Mouse (Mus musculus) monocyte, adult 5-6 weeks (primary cell): ENCODE results near the gene Actn3. TPM values are rescaled to one million over a fixed set of nuclear protein-coding genes. Genes with fewer than 3 reads are reported as not detected.
"Not testable (repeated sequence)": the region's sequence is repeated elsewhere in the genome, so short reads cannot be mapped to it uniquely, and the experiment has no call there.

Experiments used
- ATAC-seq: fragments of 153-309, 156-312 bp; replicated peaks from 2 replicates; pipeline ENCODE4 v1.8.0; 2017; ENCODE audit warnings: mild to moderate bottlenecking; ENCODE audit not compliant: low TSS enrichment, insufficient number of reproducible peaks, severe bottlenecking, poor library complexity, low FRiP score
- total RNA-seq: library from RNA; stranded (forward); fragments of 200-1000, 200-491, 200-594 nt; gene quantifications from 3 replicates; pipeline ENCODE4 v1.2.3, GENCODE M21; 2017

The Actn3 gene
- total RNA-seq, 1 experiment from 2014 or later = 0.10 TPM

DNA sequence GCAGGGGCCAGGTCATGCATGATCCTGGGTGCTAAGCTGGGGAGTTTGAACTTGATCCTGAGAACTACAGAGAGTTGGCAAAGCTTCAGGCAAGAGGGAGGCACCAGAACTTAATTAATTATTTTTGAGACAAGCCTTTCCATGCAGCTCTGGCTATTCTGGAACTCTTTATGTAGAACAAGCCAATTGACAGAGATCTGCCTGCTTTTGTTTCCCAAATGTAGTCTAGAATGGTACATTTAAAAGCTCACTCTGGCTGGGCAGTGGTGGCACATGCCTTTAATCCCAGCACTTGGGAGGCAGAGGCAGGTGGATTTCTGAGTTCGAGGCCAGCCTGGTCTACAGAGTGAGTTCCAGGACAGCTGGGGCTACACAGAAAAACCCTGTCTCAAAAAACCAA lies 3.1 kb downstream of the Actn3 start:
- not testable (repeated sequence) for ATAC-seq

DNA sequence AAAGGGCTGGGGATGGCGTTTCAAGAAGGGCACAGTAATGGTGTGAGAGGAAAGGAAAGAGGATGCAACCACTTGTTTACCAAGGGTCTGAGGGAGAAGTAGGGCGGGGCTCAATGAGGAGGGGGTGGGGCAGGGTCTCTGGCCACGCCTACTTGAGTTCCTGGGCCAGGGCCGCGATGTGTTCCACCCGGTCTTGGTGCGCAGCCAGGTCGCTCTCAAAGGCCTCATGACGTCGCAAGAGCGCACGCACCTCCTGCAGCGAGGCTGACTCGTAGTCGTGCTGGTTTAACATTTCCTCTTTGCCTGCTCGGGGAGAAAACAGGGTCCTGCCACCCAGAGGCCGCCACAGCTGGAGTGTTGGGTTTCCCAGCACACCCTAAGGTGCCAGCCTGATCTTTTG lies 12.6 kb downstream of the Actn3 start:
- no peak for ATAC-seq

DNA sequence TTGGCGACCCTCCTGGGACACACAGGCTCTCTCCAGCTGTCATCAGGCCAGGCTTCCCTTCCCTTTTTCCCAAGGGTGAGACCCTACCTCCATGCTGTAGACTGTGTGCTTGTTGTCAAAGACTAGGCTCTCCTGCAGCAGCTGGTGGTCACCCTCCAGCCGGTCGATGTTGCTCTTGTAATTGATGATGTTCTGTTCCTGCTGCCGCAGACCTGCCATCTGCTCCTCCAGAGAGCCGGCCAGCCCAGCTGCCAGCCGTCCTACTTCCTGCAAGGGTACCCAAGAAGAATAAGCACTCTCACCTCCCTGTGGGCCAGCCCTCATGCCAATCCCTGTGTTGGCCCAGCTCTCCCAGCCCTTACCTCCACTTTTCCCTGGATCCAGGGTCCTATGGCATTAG lies 14.7 kb downstream of the Actn3 start:
- no peak for ATAC-seq

DNA sequence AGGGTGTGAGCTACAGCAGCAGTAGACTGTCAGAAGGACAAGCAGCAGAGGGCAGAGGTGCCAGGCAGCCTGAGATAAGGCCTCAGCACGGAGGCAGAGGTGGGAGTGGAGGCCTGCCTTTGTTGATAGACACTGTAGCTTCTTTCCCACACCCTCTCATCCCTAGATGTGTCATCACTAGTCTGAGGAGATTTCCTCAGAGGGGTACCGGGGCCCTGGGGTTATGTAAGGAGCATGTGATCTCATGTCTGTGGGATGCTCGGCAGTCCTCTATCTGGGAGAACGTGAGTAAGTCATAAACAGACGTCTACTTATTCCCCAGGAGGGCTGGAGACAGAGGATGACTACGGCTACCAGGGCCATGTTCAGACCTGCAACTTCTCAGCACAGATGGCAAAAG lies 18.6 kb downstream of the Actn3 start:
- ATAC-seq = no peak

DNA sequence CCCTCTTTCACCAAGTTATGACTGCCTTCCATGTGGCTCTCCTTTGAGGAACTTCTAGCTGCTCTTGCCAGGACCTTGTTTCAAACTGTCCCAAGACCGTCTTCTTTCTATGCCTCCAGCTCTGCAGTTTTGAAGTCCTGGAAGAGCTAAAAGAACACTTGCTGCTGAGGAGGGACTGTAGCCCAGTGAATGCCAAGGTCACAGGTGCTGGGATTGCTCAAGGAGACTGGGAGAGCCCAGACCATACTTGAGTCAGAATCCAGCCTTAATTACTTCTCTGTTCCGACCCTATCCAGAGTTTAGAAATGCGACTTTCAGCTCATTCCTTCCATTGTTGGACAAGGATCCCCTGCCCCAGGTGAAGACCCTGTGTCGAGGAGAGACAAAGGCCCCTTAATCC lies 21.8 kb downstream of the Actn3 start:
- ATAC-seq = no peak

DNA sequence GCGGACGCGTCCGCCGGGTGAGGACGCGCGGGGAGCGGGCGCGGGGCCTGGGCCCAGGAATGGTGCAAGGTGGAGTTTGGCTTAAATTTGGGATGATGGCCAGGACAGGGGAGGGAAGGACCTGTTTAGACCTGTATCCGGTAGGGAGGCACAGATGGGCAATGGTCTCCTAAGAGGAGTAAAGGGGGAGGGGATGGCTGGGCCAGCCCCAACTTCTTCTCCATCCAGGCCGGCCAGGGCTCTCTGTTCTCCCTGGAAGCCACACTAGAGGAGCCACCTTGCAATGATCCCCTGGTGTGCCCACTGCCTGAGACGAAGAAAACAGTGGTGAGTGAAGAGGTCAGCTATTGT lies 22.3 kb downstream of the Actn3 start:
- ATAC-seq = no peak

DNA sequence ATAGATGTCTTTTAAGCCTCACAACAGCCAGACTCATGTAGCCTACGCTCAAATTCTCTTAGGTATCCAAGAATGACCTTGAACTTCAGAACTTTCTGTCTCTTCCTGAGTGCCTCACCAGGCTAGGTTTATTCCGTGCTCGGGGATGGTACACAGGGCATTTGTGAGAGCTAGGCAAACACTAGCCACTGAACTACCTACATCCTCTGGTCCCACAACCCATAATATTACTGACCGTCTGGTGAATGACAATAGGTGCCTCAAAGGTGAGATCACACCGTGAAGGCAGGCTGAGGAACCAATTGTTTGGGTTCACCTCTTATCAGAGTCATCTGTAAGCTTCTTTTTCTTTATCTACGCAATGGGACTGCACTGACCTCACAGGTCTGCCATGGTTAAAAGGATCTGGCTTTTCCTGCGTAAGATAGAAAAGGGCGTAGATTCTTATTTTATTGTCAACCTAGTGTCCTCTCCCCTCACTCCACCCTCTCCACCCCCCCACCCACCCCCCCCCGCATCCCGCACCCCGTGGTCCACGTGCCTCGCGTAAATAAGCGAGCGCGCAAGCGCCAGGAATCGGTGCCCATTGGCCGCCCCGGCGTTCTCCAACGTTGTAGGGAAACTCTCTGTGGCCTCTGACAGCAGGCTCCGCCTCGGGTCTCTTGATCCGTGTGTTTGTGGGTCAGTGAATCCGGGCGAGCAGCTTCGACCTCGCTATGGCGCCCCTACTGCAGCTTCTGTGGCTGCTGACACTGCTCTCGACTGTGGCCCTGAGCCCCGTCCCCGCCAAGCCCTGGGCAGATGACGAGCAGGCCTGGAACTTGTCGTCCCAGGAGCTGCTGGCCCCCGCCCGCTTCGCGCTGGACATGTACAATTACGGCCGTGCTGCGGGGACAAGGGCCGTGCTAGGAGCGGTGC lies 22.9 kb downstream of the Actn3 start, which contains the start of gene Ctsf:
Gene Ctsf (plus strand): TSS at position 579 of the 918 bp plus-strand sequence.
- ATAC-seq = no peak

DNA sequence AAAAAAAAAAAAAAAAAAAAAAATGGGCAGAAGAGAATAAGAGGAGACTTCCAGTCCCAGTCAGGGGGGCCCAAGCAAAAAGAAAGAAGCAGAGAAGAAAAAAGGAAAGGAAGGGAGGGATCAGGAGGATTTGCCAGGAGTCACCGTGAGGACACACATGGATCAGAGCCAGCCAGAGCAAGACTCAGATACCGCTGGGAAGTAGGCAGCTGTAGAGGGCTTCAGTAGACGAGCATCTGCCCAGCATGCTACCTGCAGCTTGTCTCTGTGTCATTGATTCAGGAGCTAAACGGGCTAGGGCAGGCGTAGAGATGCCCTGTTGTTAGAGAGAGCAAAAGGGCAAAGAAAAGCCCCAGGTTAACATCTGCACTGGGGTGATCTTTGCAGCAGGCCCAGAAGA lies 27.4 kb downstream of the Actn3 start:
- no peak for ATAC-seq

DNA sequence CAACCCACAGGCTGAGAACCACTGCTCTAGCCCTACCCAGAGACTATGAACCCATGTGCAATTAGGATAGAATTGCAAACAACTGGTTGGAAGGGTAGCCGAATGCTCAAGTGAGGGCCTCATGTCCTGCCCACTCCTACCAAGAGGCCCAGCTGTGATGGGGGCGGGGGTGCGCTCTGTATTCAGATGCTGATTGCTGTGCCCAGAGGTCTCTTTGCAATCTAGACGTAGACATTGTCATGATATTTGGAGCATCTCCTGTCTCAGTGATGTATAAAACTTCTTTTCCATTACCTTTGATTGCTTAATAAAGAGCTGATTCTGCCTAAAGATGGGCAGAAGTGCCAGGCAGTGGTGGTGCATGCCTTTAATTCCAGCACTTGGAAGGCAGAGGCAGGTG lies 27.9 kb downstream of the Actn3 start:
- ATAC-seq = no peak

DNA sequence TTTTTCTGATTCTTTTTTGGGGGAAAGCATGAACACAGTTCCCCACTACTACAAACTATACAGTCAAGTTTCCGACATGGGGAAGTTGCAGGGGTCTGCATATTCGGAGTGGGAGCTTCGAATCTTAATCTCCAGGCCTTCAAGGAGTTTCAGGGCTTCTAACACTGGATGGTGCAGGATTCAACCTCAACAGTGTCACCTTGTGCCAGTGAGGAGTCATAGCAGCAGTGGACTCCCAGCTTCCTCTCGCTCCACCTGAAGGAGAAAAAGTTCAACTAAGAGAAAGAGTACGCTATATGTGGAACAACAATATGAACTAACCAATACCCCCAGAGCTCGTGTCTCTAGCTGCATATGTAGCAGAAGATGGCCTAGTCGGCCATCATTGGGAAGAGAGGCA lies 30.2 kb downstream of the Actn3 start:
- ATAC-seq = no peak

DNA sequence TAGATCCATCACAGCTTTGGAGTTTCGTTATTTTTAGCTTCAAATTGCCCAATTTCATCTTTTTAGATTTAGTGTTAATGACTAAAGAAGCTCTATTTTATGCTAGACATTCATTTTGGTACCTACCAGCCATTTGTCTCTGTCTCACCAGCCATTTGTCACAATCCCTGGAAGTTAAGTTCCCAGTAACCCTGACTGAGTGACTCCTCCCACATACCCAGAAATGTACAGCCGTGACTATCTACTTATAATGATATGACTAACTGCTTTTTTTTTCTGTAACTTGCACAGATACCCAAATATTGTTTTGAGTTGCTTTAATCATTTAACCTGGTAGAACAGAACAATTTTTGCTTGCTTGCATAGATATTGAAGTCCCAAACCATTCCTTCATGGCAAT lies 31.9 kb downstream of the Actn3 start:
- ATAC-seq = no peak

DNA sequence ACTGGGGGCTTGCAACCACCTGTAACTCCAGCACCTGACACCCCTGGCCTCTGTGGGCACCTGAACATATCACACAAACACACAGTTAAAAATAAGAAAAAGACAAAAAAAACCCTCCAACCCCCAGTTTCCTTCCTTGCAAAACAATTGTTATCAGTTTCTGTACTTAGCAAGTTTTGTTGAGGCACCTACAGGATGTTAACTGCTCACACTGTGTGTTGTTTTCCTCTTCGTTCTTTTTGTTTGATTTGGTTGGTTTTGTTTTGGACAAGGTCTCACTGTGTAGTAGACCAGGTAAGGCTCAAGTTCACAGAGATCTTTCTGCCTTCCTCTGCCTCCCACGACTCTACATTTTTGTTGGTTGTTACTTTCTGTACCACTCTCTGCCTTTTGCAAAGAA lies 35.1 kb downstream of the Actn3 start:
- ATAC-seq = no peak

DNA sequence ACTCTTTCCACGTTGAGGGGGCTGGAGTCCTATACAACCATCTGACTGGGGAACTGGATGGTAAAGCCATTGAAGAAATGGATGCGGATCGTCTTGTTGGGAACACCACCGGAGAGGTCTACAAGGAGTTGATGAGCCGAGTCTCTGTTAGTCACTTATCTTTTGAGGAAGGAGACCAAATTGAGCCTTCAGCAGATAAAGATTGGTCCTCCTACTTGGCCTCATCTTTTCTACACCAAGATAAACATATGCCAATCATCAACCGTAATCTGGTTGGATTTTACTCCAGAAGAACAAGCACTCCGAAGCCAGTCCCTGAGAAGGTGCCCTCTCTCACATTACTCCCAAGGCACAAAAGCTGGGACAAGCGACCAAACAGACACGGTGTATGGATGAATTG lies 36.9 kb downstream of the Actn3 start:
- no peak for ATAC-seq

DNA sequence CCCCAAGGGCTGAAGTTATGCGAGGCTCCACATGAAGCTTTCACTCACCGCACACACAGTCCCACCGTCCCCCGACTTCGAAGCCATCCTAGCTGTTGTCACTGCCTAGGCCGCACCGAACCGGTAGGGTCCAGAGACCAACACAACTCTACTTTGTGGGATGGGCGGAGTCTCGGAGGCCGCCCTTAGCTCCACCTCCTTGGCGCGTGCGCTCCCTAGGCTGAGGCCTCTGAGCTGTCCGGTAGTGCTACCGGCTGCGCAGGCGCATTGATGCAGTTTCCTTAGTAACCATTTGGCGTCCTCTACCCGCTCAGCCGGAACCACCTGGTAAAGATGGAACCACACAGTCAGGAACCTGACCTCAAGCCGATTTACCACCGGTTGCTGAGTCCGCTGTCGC lies 38.6 kb downstream of the Actn3 start, which contains the start of the genes Ccs and Ccdc87:
Gene Ccs (minus strand): TSS at position 184 of the 400 bp plus-strand sequence.
Gene Ccdc87 (plus strand): TSS at position 218 of the 400 bp plus-strand sequence.
- peak; percentile 100 for ATAC-seq

DNA sequence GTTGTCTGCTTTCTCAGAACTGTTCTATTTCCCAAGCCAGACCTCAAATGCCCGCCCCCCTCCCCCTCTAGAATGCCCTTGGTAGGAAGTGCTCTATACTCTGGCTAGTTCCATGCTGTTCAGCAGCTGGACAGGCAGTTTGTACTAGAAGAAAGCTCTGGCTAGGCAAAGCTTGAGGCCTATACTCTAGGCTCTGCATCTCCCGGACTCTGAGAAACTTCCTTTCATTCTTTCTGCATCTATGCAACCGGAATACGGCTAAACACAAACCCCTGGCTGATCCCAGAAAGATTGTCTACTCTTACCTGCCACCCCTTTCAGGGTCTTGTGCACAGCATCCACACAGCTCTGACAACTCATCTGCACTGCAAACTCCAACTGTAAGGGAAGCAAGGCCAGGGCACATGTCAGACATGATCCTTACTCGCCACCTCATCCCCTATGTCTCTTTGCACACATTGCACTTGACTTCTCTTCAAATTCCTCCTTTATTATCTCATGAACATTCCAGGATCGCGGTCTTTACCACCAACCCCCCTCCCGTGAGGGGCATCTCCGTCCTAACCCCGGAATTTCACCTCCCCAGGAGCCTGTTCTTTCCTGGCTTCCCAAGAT lies 39.1 kb downstream of the Actn3 start:
- ATAC-seq = no peak

DNA sequence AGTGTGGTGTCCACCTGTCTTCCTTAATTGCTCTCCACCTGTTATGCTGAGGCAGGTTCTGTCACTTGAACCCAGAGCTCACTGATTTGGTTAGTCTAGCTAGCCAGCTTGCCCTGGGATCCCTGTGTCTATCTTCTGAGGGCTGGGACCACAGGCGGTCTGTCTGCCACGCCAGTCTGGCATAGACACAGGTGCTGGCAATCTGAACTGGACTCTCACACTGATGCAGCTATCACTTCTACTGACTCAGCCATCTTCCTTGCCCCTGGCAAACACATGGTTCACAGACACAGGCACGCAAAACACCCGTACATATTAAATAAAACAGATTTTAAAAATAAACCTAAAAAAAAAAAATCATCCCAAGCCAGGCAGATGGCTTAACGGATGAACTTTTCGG lies 40.7 kb downstream of the Actn3 start:
- ATAC-seq = no peak

DNA sequence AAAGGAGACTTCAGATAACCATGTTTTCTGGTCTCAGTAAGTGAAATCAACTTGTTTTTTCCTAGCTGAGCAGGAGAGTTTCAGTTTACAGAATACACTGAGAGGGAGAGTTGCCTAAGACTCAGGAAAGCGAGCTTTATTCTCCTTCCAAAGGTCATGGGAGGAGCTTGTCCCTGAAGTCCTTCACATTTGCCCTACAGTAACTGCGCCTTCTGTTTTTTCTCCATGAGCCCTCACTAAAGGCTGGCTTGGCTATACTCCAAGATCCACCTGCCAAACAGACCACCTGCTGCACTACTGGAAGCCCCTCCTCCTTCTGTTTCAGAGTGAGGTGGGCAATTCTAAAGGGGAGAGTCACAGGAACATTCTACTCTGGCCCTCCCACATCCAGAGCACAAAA lies 41.6 kb downstream of the Actn3 start:
- no peak for ATAC-seq

DNA sequence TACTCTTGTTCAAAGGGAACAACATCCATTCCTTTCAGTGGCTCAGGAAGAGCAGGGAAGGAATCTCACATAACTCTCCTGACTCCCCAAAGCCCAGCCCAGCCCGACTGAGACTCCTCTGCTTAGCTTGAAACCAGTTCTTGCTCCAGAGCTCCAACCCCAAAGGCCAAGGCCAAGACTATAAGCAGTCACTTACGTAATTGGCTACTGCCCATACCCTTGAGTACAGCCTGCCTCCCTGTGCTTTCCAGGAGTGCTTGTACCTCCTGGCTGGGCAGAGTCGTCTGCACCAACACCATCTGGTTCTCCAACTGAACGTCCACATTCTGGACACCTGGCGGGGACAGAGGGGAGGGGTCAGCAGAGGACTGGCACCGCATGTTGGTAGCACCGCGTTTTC lies 43.7 kb downstream of the Actn3 start:
- ATAC-seq = no peak

DNA sequence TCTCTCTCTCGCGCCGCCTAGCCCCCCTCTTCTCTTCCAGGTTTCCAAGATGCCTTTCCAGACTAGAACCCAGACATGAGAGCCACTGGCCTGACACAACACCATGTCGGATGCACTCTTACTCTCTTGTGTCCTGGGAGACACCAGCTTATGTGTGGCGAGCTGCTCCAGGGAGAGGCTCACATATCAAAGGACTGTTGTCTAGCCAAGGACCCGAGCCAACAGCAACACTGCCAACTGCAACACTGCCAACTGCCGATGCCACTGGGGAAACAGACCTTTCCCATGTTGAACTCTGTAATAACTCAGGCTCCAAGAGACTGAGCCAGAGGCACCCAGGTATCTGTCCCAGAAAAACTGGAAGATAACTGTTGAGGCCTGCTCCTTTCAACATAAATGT lies 48.6 kb downstream of the Actn3 start:
- ATAC-seq = no peak

DNA sequence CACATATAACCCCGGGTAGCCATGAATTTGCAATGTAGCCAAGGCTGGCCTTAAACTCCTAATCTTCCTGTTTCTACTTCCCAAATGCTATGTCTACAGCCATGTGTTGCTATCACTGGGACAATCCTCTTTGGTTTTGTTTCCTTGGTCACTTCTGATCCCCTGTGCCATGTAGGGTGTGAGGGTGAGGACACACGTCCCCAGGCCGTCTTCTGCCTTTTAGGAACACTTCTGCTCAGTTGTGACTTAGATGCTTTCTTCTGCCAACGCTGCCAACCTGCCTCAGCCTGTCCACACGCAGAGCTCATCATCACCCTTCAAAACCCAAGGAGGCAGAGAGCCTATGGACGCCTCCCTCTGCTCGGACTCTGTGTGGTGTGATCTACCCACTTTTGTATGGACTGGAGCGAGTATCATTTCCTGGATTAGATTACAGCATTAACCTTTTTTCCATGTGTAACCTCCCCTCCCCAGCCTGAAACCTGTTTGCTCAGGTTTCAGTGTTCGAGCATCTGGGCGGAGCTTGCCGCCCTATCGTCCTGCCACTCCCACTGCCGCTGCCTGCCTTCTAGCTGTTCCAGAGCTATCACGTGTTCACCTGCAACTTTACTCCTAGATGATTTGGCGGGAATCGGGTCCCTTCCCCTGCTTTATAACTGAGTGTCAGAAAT lies 49.1 kb downstream of the Actn3 start:
- ATAC-seq = no peak
